Mouse (Mus musculus): ENCODE results near the gene Mgat5b. TPM values are rescaled to one million over a fixed set of nuclear protein-coding genes. Genes with fewer than 3 reads are reported as not detected.
"Not testable (repeated sequence)": the region's sequence is repeated elsewhere in the genome, so short reads cannot be mapped to it uniquely, and the experiment has no call there.

The Mgat5b gene
- polyA plus RNA-seq, 2 experiments = not detected

DNA sequence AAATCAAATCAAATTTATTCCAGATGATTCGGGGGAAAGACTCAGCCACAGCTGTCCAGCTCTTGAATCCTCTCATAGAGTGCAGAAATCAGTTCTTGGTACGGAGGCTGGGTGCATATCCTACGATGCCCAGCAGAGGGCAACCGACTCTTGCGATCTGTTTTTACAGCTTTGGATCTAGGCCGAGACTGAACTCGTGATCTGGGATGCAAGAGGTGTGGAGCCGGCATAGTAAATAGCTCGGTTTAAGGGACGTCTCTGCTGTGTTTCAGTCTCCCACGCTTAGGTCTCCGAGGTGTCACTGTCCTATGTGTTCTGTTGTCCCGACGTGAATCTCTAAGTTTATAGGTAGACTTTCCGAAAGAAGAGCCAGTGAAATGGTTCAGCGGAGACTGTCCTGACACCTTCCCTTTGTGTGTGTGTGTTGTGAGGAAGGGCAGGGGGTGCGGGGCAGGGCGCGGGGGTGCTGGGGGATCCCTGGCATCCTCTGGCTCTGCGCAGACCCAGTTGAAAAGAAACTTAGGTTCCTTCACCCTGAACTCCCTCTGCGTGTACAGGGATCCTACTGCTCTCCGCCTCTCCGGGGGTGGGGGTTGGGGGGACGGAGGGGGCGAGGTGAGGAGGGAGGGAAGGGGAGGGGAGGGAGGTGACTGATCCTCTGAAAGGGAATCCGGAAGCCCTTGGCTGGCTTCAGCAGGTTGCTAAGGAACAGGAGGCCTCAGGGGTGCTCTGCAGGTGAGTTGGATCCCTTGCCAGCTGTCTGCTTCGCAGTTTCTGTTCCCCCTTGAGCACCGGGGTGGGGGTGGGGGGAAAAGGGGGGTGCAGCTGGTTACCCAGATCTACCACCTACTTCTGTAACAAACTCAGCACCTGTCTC is 33.1 kb upstream of the Mgat5b start:
- Histone ChIP-seq H3K9ac (replicated peaks) (no peak overlapping the region; the same call in 1 of the 2 replicates), H3K4me3 (ENCODE audit: insufficient read depth in 1 of 2, low read depth in 2 of 2, low read length in 2 of 2) (no peak overlapping the region), H3K27me3 (ENCODE audit: control insufficient read depth, insufficient read depth, low read length) (no peaks in the 10 kb centered on the region; the same call in 1 of the 2 replicates), H3K4me1 (replicated peaks; ENCODE audit: control insufficient read depth in 2 of 2, insufficient read depth in 2 of 2, low read length in 1 of 2) (no peaks in the 10 kb centered on the region), H3K36me3 (replicated peaks; ENCODE audit: control insufficient read depth, insufficient read depth, low read depth) (no peaks in the 10 kb centered on the region), H3K27ac (no peak overlapping the region), H3K9me3 (ENCODE audit: control insufficient read depth, low read length) (no peaks in the 10 kb centered on the region), H3K4me2 (ENCODE audit: low read depth) (no peak overlapping the region; the same call in 1 of the 2 replicates)
- DNase-seq (ENCODE audit: low read depth in 3 of 3, low spot score in 3 of 3) (peak; percentile 33 to 37 (median 35)), ATAC-seq (ENCODE audit: insufficient read depth) (no peak)
- 8% methylated on average over 27 of the region's 28 CpGs for WGBS (ENCODE audit: insufficient replicate concordance)
- peak; percentile 90 for TF ChIP-seq CTCF (IDR thresholded peaks at IDR 0.05; ENCODE audit: low read depth)
- no peak for TF ChIP-seq EP300 (IDR thresholded peaks at IDR 0.05; ENCODE audit: low read depth)

DNA sequence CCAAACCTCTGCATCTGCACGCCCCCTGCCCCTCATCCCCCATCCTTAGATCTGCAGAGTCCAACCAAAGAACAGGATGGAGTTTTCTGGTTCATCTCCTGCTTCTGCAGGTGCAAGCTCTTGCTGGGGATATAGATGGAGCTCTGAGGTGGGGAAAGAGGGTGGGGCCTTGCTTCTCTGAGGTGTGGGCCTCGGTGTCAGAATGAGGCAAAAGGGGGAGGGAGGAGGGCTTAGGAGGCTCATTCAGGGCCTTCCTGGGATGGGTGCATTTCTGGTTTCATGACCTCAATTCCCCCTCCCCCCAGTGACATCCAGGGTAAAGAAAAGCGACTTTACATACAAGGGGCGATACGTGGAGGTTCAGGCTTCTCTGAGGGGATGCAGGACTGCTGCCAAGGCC is 31.5 kb upstream of the Mgat5b start:
- no peak for ATAC-seq (ENCODE audit: insufficient read depth)
- Histone ChIP-seq H3K36me3 (replicated peaks; ENCODE audit: control insufficient read depth, insufficient read depth, low read depth) (no peaks in the 10 kb centered on the region), H3K4me2 (ENCODE audit: low read depth) (no peak overlapping the region), H3K9me3 (ENCODE audit: control insufficient read depth, low read length) (no peaks in the 10 kb centered on the region), H3K27me3 (ENCODE audit: control insufficient read depth, insufficient read depth, low read length) (no peaks in the 10 kb centered on the region; the same call in 1 of the 2 replicates), H3K4me3 (ENCODE audit: insufficient read depth in 1 of 2, low read depth in 2 of 2, low read length in 2 of 2) (no peak overlapping the region), H3K27ac (no peak overlapping the region), H3K4me1 (replicated peaks; ENCODE audit: control insufficient read depth in 2 of 2, insufficient read depth in 2 of 2, low read length in 1 of 2) (no peaks in the 10 kb centered on the region), H3K9ac (replicated peaks) (no peak overlapping the region)
- DNase-seq (ENCODE audit: low read depth in 3 of 3, low spot score in 3 of 3) = no peak
- TF ChIP-seq EP300 (IDR thresholded peaks at IDR 0.05; ENCODE audit: low read depth) = no peak
- TF ChIP-seq CTCF (IDR thresholded peaks at IDR 0.05; ENCODE audit: low read depth) = no peak
- WGBS (ENCODE audit: insufficient replicate concordance) = 47% methylated on average over 5 of the region's 5 CpGs

DNA sequence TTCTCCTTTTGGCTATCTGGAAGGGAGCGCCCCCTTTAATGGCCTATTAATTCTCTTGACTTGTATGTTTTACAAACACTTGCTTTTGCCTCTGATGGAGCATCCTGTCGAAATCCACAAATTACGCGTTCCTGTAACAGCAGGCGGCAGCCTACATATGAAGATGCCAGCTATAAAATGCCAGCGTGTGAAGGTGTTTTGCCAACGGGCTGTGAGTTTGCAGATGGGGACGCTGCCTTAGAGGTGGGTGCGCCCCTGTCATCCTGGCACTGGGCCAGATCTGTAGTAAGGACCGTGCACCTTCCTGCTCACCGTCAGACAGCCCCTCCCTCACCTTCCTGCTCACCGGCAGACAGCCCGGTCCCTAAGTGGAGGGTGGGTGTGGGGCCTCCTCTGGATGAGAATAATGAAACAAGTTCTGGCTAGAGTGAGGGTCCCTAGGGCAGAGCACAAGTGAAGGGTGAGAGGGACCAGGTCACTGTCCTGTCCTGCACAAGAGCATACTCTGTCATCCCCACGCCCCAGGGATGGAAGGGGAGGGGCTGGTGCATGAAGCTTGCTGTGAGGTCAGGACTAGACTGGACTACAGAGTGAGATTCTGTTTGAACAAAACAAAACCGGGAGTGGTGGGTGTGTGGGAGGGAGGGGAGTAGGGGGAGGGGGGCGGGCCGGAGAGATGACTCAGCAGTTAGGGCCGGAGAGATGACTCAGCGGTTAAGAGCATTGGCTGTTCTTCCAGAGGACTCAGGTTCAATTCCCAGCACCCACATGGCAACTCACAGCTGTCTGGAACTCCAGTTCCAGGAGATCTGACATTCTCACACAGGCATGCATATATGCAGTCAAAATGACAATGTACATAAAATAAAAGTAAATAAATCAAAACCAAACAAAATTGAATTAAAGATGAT is 24.9 kb upstream of the Mgat5b start:
- ATAC-seq (ENCODE audit: insufficient read depth) (no peak), DNase-seq (ENCODE audit: low read depth in 3 of 3, low spot score in 3 of 3) (no peak)
- WGBS (ENCODE audit: insufficient replicate concordance) = 58% methylated on average over 19 of the region's 19 CpGs
- Histone ChIP-seq H3K4me3 (ENCODE audit: insufficient read depth in 1 of 2, low read depth in 2 of 2, low read length in 2 of 2) (no peak overlapping the region), H3K36me3 (replicated peaks; ENCODE audit: control insufficient read depth, insufficient read depth, low read depth) (no peaks in the 10 kb centered on the region), H3K27ac (no peak overlapping the region), H3K9me3 (ENCODE audit: control insufficient read depth, low read length) (no peaks in the 10 kb centered on the region), H3K4me2 (ENCODE audit: low read depth) (no peak overlapping the region), H3K9ac (replicated peaks) (no peak overlapping the region), H3K4me1 (replicated peaks; ENCODE audit: control insufficient read depth in 2 of 2, insufficient read depth in 2 of 2, low read length in 1 of 2) (no peaks in the 10 kb centered on the region), H3K27me3 (ENCODE audit: control insufficient read depth, insufficient read depth, low read length) (no peaks in the 10 kb centered on the region)
- TF ChIP-seq EP300 (IDR thresholded peaks at IDR 0.05; ENCODE audit: low read depth) = no peak
- no peak for TF ChIP-seq CTCF (IDR thresholded peaks at IDR 0.05; ENCODE audit: low read depth)

DNA sequence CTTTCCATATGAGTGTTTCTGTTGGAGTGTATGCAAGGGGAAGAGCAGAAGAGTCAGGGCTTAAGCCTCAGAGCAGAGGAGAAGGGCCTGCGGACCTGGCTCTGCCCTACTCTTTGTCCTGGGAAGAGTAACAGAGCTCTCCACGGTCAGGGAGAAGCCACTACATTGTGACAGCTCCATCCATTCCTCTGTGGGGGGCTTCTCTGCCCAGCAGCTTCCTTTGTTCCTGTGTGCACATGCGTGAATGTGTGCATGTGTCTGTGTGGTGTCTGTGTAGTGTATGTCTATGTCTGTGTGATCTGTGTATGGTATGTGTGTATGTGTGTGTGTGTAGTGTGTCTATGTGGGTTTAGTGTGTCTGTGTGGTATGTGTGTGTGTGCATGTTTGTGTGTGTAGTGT is 23.3 kb upstream of the Mgat5b start:
- ATAC-seq (ENCODE audit: insufficient read depth) = no peak
- Histone ChIP-seq H3K4me2 (ENCODE audit: low read depth) (no peak overlapping the region), H3K4me3 (ENCODE audit: insufficient read depth in 1 of 2, low read depth in 2 of 2, low read length in 2 of 2) (no peak overlapping the region), H3K27ac (no peak overlapping the region), H3K4me1 (replicated peaks; ENCODE audit: control insufficient read depth in 2 of 2, insufficient read depth in 2 of 2, low read length in 1 of 2) (no peaks in the 10 kb centered on the region), H3K9me3 (ENCODE audit: control insufficient read depth, low read length) (no peaks in the 10 kb centered on the region), H3K9ac (replicated peaks) (no peak overlapping the region), H3K27me3 (ENCODE audit: control insufficient read depth, insufficient read depth, low read length) (no peaks in the 10 kb centered on the region; the same call in 1 of the 2 replicates), H3K36me3 (replicated peaks; ENCODE audit: control insufficient read depth, insufficient read depth, low read depth) (no peaks in the 10 kb centered on the region)
- DNase-seq (ENCODE audit: low read depth in 3 of 3, low spot score in 3 of 3) = no peak
- TF ChIP-seq CTCF (IDR thresholded peaks at IDR 0.05; ENCODE audit: low read depth) (no peak), EP300 (IDR thresholded peaks at IDR 0.05; ENCODE audit: low read depth) (no peak)
- WGBS (ENCODE audit: insufficient replicate concordance) = 58% methylated on average over 3 of the region's 3 CpGs

DNA sequence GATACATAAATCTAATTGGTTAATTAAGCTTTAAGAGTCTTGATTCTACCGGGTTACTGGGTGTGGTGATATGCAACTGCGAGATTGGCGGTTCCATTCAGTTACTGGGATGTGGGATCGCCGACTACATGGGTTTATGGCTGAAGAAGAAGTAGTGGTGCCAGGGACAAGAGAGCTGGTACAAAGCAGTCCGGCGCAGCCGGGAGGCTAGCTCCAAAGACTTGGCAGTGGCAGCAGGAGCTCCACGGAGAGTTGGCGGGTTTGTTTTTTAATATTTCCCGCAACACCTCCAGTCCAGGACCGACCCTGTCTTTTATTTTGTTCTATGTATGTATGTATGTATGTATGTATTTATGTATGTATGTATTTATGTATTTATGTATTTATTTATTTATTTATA is 19.4 kb upstream of the Mgat5b start:
- whole genome bisulfite sequencing (ENCODE audit: insufficient replicate concordance) = 78% methylated on average over 12 of the region's 12 CpGs
- Histone ChIP-seq H3K9ac (replicated peaks) (no peak overlapping the region), H3K4me2 (ENCODE audit: low read depth) (no peak overlapping the region), H3K27ac (no peak overlapping the region), H3K4me3 (ENCODE audit: insufficient read depth in 1 of 2, low read depth in 2 of 2, low read length in 2 of 2) (no peak overlapping the region), H3K27me3 (ENCODE audit: control insufficient read depth, insufficient read depth, low read length) (peaks cover under 1% of the 10 kb centered on the region; the same call in 1 of the 2 replicates), H3K36me3 (replicated peaks; ENCODE audit: control insufficient read depth, insufficient read depth, low read depth) (no peaks in the 10 kb centered on the region), H3K9me3 (ENCODE audit: control insufficient read depth, low read length) (no peaks in the 10 kb centered on the region), H3K4me1 (replicated peaks; ENCODE audit: control insufficient read depth in 2 of 2, insufficient read depth in 2 of 2, low read length in 1 of 2) (no peaks in the 10 kb centered on the region)
- no peak for TF ChIP-seq EP300 (IDR thresholded peaks at IDR 0.05; ENCODE audit: low read depth)
- no peak for TF ChIP-seq CTCF (IDR thresholded peaks at IDR 0.05; ENCODE audit: low read depth)
- DNase-seq (ENCODE audit: low read depth in 3 of 3, low spot score in 3 of 3) (no peak), ATAC-seq (ENCODE audit: insufficient read depth) (no peak)

DNA sequence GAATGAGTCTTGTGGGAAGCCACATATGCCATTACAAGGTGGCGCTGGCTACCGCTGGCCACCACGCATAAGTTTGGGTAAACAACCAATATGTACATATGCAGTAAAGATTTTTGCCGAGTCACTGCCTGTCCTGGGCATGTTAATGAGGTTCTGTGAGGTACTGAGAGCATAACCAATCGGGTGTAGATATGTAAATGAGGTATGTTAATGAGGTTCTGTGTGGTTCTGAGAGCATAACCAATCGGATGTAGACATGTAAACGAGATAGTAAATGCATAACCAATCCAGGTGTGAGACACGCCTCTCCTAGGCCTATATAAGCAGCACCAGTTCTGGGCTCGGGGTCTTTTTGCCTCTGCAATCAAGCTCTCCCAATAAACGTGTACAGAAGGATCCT is 16.1 kb upstream of the Mgat5b start:
- H3K4me1 ChIP-seq (replicated peaks; ENCODE audit: control insufficient read depth in 2 of 2, insufficient read depth in 2 of 2, low read length in 1 of 2); H3K9ac ChIP-seq (replicated peaks); H3K36me3 ChIP-seq (replicated peaks; ENCODE audit: control insufficient read depth, insufficient read depth, low read depth); H3K4me2 ChIP-seq (ENCODE audit: low read depth); H3K9me3 ChIP-seq (ENCODE audit: control insufficient read depth, low read length); H3K27ac ChIP-seq; H3K4me3 ChIP-seq (ENCODE audit: insufficient read depth in 1 of 2, low read depth in 2 of 2, low read length in 2 of 2); ATAC-seq (ENCODE audit: insufficient read depth); DNase-seq (ENCODE audit: low read depth in 3 of 3, low spot score in 3 of 3): not testable (repeated sequence)
- H3K27me3 ChIP-seq (ENCODE audit: control insufficient read depth, insufficient read depth, low read length) = peaks cover 18% of the 10 kb centered on the region
- 64% methylated on average over 10 of the region's 10 CpGs for WGBS (ENCODE audit: insufficient replicate concordance)
